Mouse (Mus musculus) MEL (cell line): ENCODE data around the gene Nkx1-2.
A peak's percentile ranks its signal among the peaks of the same experiment; 100 is the strongest.

Experiments used
- CHD2 ChIP-seq: IDR thresholded peaks from 2 replicates; pipeline ENCODE4 v1.6.1; 2011; ENCODE audit warnings: low read length, improper control_type of control experiment
- CTCF ChIP-seq, 3 experiments: IDR thresholded peaks in 2 of 3; conservative IDR thresholded peaks in 1 of 3; 2 replicates each; pipeline ENCODE4 v1.5.1; 2011 to 2012; ENCODE audit warnings: low read length in 3 of 3, low read depth in 2 of 3, mild to moderate bottlenecking in 2 of 3, improper control_type of control experiment in 1 of 3, inconsistent platforms in 1 of 3, mixed read lengths in 1 of 3, moderate library complexity in 1 of 3; ENCODE audit not compliant: control insufficient read depth in 1 of 3, insufficient read depth in 1 of 3, poor library complexity in 1 of 3, severe bottlenecking in 1 of 3
- E2F4 ChIP-seq: IDR thresholded peaks from 2 replicates; pipeline ENCODE4 v1.6.1; 2011; ENCODE audit warnings: low read depth, low read length, improper control_type of control experiment, borderline replicate concordance
- EP300 ChIP-seq, 2 experiments: IDR thresholded peaks; 2 replicates each; pipeline ENCODE4 v1.6.1; 2011; ENCODE audit warnings: improper control_type of control experiment in 2 of 2, low read length in 2 of 2, low read depth in 1 of 2, mild to moderate bottlenecking in 1 of 2
- GATA1 ChIP-seq: IDR thresholded peaks from 2 replicates; pipeline ENCODE4 v1.6.1; 2011; ENCODE audit warnings: low read depth, low read length, improper control_type of control experiment
- MAFK ChIP-seq: IDR thresholded peaks from 2 replicates; pipeline ENCODE4 v1.6.1; 2011; ENCODE audit warnings: low read depth, mild to moderate bottlenecking, low read length, improper control_type of control experiment, borderline replicate concordance
- MAX ChIP-seq: IDR thresholded peaks from 2 replicates; pipeline ENCODE4 v1.6.1; 2011; ENCODE audit warnings: low read length, improper control_type of control experiment
- NELFE ChIP-seq: IDR thresholded peaks from 2 replicates; pipeline ENCODE4 v1.6.1; 2011; ENCODE audit warnings: low read depth, low read length, improper control_type of control experiment
- POLR2A ChIP-seq, 2 experiments: IDR thresholded peaks; 2 replicates each; pipeline ENCODE4 v1.6.1; 2011 to 2012; ENCODE audit warnings: low read length in 2 of 2, mild to moderate bottlenecking in 2 of 2, control low read depth in 1 of 2, improper control_type of control experiment in 1 of 2, low read depth in 1 of 2, moderate library complexity in 1 of 2; ENCODE audit not compliant: control insufficient read depth in 1 of 2, insufficient read depth in 1 of 2, poor library complexity in 1 of 2
- TCF12 ChIP-seq: IDR thresholded peaks from 2 replicates; pipeline ENCODE4 v1.6.1; 2014; ENCODE audit warnings: low read depth, mild to moderate bottlenecking, inconsistent platforms, low read length, improper control_type of control experiment, moderate library complexity
- ZKSCAN1 ChIP-seq: IDR thresholded peaks from 2 replicates; pipeline ENCODE4 v1.6.1; 2012; ENCODE audit warnings: low read depth, mild to moderate bottlenecking, inconsistent platforms, low read length, improper control_type of control experiment, moderate library complexity
- ZMIZ1 ChIP-seq: IDR thresholded peaks from 2 replicates; pipeline ENCODE4 v1.6.1; 2012; ENCODE audit warnings: low read depth, mild to moderate bottlenecking, inconsistent platforms, low read length, improper control_type of control experiment, moderate library complexity

DNA sequence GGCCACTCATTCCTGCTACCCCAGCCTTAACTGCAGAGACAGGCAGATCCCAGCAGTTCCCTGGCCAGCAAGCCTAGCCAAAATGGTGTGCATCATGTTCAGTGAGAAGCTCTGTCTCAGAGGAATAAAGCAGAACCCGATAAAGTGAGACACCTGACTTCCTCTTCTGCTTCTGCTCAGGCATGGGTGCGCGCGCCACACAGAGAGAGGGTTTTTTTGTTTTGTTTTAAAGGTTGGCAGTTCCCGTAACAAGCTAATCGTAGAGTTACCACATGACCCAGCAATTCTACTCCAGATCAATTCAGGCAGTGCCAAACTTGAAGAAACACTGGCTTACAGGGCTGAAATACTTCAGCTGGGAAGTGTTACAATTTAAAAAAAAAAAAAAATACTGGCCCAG, 30.6 kb downstream of the Nkx1-2 start:
- no peak for TF ChIP-seq CHD2
- no peak for TF ChIP-seq MAX
- no peak for TF ChIP-seq CTCF (IDR thresholded peaks at IDR 0.05 in 2 of 3, conservative IDR thresholded peaks at IDR 0.05 in 1 of 3; ENCODE audit: control insufficient read depth in 1 of 3, insufficient read depth in 1 of 3, low read depth in 2 of 3, low read length in 3 of 3, poor library complexity in 1 of 3, severe bottlenecking in 1 of 3)
- no peak; the same call in 1 of the 2 replicates for TF ChIP-seq TCF12
- TF ChIP-seq MAFK = no peak
- no peak for TF ChIP-seq NELFE
- TF ChIP-seq EP300 (IDR thresholded peaks at IDR 0.05; ENCODE audit: low read depth in 1 of 2, low read length in 2 of 2) = no peak
- peak; percentile 50; the same call in 1 of the 2 replicates for TF ChIP-seq GATA1
- no peak for TF ChIP-seq POLR2A (IDR thresholded peaks at IDR 0.05; ENCODE audit: control insufficient read depth in 1 of 2, insufficient read depth in 1 of 2, low read depth in 1 of 2, low read length in 2 of 2, poor library complexity in 1 of 2)
- no peak for TF ChIP-seq ZMIZ1
- TF ChIP-seq E2F4 = no peak
- TF ChIP-seq ZKSCAN1 = no peak
